Mouse (Mus musculus) testis, adult 2 months (tissue): ENCODE data around the gene H1f0. TPM values are rescaled to one million over a fixed set of nuclear protein-coding genes. Genes with fewer than 3 reads are reported as not detected.

Source experiments
- H3K27ac ChIP-seq: fragments of 200-500 bp; 2 replicates; pipeline ENCODE4 v1.5.1; 2012; ENCODE audit warnings: low read depth, low read length; ENCODE audit not compliant: control insufficient read depth, insufficient read depth
- H3K27me3 ChIP-seq: fragments of 200-500 bp; 2 replicates; pipeline ENCODE4 v1.6.1; 2012; ENCODE audit warnings: mild to moderate bottlenecking, low read length, moderate library complexity; ENCODE audit not compliant: control insufficient read depth, insufficient read depth
- H3K36me3 ChIP-seq: fragments of 200-500 bp; 2 replicates; pipeline ENCODE4 v1.6.1; 2012; ENCODE audit warnings: mild to moderate bottlenecking, low read length; ENCODE audit not compliant: control insufficient read depth, insufficient read depth
- H3K4me1 ChIP-seq: fragments of 200-500 bp; 2 replicates; pipeline ENCODE4 v1.6.1; 2012; ENCODE audit warnings: low read length; ENCODE audit not compliant: control insufficient read depth, insufficient read depth
- H3K4me3 ChIP-seq: fragments of 200-500 bp; 2 replicates; pipeline ENCODE4 v1.5.1; 2012; ENCODE audit warnings: low read depth, mild to moderate bottlenecking, low read length, moderate library complexity, mixed read lengths; ENCODE audit not compliant: control insufficient read depth
- CTCF ChIP-seq: fragments of 200-500 bp; IDR thresholded peaks from 2 replicates; pipeline ENCODE4 v1.5.1; 2012; ENCODE audit warnings: low read depth, mild to moderate bottlenecking, inconsistent platforms, low read length, moderate library complexity; ENCODE audit not compliant: control insufficient read depth, insufficient read depth, insufficient replicate concordance
- POLR2A ChIP-seq: fragments of 200-500 bp; IDR thresholded peaks from 2 replicates; pipeline ENCODE4 v1.6.1; 2012; ENCODE audit warnings: low read depth, mild to moderate bottlenecking, inconsistent platforms, low read length, moderate library complexity; ENCODE audit not compliant: control insufficient read depth
- polyA plus RNA-seq: library from polyadenylated mRNA; depleted of rRNA; stranded (reverse); fragments of >200 nt; gene quantifications from 2 replicates; pipeline ENCODE4 v1.2.3, GENCODE M21; 2012

The H1f0 gene
- polyA plus RNA-seq, 1 experiment, result 9.7 TPM

GRCm38 (mm10) chr15:78988499-78988971, 39.7 kb upstream of the H1f0 start:
- Histone ChIP-seq H3K4me1 (peaks cover 6% of the 10 kb centered on the region), H3K27ac (no peak overlapping the region), H3K27me3 (no peaks in the 10 kb centered on the region), H3K4me3 (no peak overlapping the region), H3K36me3 (no peaks in the 10 kb centered on the region)
- no peak for TF ChIP-seq POLR2A
- TF ChIP-seq CTCF, result no peak

DNA sequence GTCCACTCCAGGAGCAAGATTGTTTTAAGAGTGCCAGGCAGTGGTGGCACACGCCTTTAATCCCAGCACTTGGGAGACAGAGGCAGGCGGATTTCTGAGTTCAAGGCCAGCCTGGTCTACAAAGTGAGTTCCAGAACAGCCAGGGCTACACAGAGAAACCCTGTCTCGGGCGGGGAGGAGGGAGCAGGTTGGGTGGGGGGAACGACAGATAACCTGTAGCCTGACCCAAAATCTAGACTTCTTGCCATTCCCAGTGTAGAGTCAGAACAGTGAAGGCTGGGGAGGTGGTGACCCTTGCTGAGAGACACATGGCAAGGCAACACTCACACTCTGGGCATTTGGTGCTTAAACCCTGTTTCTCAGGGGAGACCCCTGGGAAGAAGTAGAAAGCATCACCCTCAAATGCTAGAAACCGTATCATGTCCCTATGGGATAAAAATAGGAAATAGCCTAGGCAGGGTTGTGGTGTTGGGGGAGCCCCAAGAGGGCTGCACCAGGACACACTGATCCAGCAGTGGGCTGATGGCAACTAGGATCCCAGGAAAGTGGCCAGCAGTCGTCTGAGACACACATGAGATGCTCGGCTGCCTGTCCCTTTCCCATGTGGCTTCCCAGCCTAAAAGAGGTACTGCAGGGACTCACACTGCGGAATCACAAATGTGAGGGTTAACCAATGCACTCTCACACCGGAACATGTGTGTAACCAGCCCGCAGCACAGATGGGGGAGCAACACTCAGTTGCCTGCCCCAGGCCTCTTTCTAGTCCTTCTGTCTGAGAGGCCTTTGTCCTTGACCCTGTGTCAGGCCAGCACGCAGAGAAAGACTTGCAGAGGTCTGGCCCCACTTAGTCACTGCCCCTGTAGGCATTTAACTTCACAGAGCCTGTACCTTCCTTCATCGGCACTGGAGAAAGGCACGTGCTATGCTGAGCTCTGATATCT, 38.8 kb upstream of the H1f0 start:
- TF ChIP-seq POLR2A (no peak), CTCF (no peak)
- Histone ChIP-seq H3K27ac (no peak overlapping the region), H3K4me3 (no peak overlapping the region), H3K36me3 (peaks cover 2% of the 10 kb centered on the region; the same call in 1 of the 2 replicates), H3K4me1 (no peaks in the 10 kb centered on the region), H3K27me3 (no peaks in the 10 kb centered on the region)

GRCm38 (mm10) chr15:78990093-78990463, 38.2 kb upstream of the H1f0 start:
- TF ChIP-seq POLR2A (no peak), CTCF (no peak)
- H3K4me1 ChIP-seq, result no peaks in the 10 kb centered on the region
- no peak overlapping the region for H3K4me3 ChIP-seq
- no peak overlapping the region for H3K27ac ChIP-seq
- no peaks in the 10 kb centered on the region for H3K27me3 ChIP-seq
- H3K36me3 ChIP-seq, result peaks cover 2% of the 10 kb centered on the region; the same call in 1 of the 2 replicates

DNA sequence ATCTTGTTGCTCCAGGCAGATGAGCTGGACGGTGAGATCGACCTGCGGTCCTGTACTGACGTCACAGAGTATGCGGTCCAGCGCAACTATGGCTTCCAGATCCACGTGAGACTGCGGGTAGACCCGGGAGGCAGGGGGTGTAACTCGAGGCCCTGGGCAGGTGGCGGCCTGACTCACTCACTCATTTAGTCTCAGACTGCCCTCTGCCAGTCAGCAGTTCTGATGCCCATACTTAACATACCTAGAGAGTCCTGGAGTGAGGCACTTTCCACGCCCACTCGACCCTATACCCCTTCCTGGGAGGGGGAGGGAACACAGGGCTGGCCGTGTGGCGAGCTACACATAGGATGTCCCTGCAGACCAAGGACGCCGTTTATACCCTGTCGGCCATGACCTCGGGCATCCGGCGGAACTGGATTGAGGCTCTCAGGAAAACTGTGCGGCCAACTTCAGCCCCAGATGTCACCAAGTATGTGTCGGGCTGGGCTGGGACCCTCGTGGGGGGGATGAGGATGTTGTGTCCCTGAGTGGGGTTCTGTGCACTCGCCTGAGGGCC, 37.2 kb upstream of the H1f0 start:
- TF ChIP-seq POLR2A (no peak), CTCF (no peak)
- Histone ChIP-seq H3K4me1 (no peaks in the 10 kb centered on the region; the same call in 1 of the 2 replicates), H3K4me3 (no peak overlapping the region), H3K27me3 (no peaks in the 10 kb centered on the region), H3K36me3 (peaks cover 2% of the 10 kb centered on the region; the same call in 1 of the 2 replicates), H3K27ac (no peak overlapping the region)

DNA sequence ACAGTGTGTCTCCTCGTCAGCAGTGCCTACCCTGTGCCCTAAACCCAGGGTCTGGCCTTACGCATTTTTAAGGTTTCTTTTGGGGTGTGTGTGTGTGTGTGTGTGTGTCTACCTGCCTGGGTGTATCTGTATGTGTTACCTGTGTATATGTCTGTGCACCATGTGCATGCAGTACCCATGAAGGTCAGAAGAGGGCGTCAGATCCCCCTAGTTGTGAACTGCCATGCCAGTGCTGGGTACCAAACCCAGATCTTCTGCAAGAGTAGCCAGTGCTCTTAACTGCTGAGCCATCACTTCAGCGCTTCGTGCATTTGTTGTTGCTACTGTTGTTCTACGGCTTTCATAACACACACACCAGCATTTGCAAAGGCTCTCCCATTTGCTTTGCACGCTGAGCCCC, 36.0 kb upstream of the H1f0 start:
- TF ChIP-seq POLR2A (no peak), CTCF (peak; percentile 50; the same call in 1 of the 2 replicates)
- H3K27me3 ChIP-seq, result no peaks in the 10 kb centered on the region
- H3K36me3 ChIP-seq, result peaks cover 2% of the 10 kb centered on the region; the same call in 1 of the 2 replicates
- no peak overlapping the region for H3K4me3 ChIP-seq
- H3K4me1 ChIP-seq, result no peaks in the 10 kb centered on the region; the same call in 1 of the 2 replicates
- H3K27ac ChIP-seq, result no peak overlapping the region

- Histone ChIP-seq H3K27ac (no peak overlapping the region), H3K4me1 (no peaks in the 10 kb centered on the region; the same call in 1 of the 2 replicates), H3K36me3 (peaks cover 2% of the 10 kb centered on the region; the same call in 1 of the 2 replicates), H3K4me3 (no peak overlapping the region), H3K27me3 (no peaks in the 10 kb centered on the region)
- TF ChIP-seq POLR2A, result no peak
- TF ChIP-seq CTCF, result no peak
These were observed 35.3 kb upstream of the H1f0 start for GRCm38 (mm10) chr15:78992925-78993324.

DNA sequence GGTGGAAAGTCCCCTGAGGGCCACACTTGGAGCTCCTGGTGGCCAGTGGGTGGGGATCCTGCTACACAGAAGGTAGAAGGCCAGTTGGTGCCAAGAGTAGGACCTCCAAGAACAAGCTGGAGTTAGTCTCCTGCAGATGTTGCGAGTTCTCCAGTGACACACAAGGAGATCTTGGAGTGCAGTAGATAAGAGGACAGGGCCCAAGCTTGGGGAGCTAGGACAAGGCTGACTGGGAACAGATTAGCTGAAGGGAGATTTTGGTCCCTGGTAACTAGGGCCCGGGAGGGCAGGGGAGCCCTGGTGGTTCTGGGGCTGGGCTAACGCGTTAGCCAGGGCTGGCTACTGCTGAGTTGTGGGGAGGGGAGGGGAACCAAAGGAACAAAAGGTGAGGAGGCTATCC, 32.3 kb upstream of the H1f0 start:
- no peak overlapping the region for H3K4me3 ChIP-seq
- H3K27me3 ChIP-seq, result no peaks in the 10 kb centered on the region
- no peak overlapping the region for H3K27ac ChIP-seq
- TF ChIP-seq POLR2A, result no peak
- TF ChIP-seq CTCF, result no peak
- no peaks in the 10 kb centered on the region; the same call in 1 of the 2 replicates for H3K4me1 ChIP-seq
- peaks cover 2% of the 10 kb centered on the region; the same call in 1 of the 2 replicates for H3K36me3 ChIP-seq
